Mouse (Mus musculus) 3T3-L1 (cell line): ENCODE measurements around the gene Blvra.

Experiments
- DNase-seq: peaks from one replicate; pipeline ENCODE4 v3.0.0-alpha.2; 2015; ENCODE audit warnings: low read depth, low spot score

The Blvra gene

GRCm38 (mm10) chr2:127136979-127137378 lies 66.5 kb downstream of the Blvra start:
- peak; percentile 89 for DNase-seq

GRCm38 (mm10) chr2:127137838-127138420 lies 67.5 kb downstream of the Blvra start:
- DNase-seq: no peak

GRCm38 (mm10) chr2:127138449-127138848 lies 68.0 kb downstream of the Blvra start:
- DNase-seq: peak; percentile 31

GRCm38 (mm10) chr2:127139094-127139493 lies 68.6 kb downstream of the Blvra start:
- peak; percentile 77 for DNase-seq

GRCm38 (mm10) chr2:127139605-127140004 lies 69.1 kb downstream of the Blvra start:
- peak; percentile 48 for DNase-seq

- DNase-seq: no peak
Observed at GRCm38 (mm10) chr2:127140011-127140410, 69.5 kb downstream of the Blvra start.

- no peak for DNase-seq
Observed at GRCm38 (mm10) chr2:127142031-127142430, 71.6 kb downstream of the Blvra start.

GRCm38 (mm10) chr2:127142577-127143157 lies 72.2 kb downstream of the Blvra start:
- no peak for DNase-seq

GRCm38 (mm10) chr2:127143158-127144063 lies 72.9 kb downstream of the Blvra start, which contains the start of gene Itpripl1:
Gene Itpripl1 (minus strand): TSS chr2:127143442.
- no peak for DNase-seq

GRCm38 (mm10) chr2:127145699-127146098 lies 75.2 kb downstream of the Blvra start:
- DNase-seq: no peak
